Mouse (Mus musculus): ENCODE results near the gene Mut.
A peak's percentile ranks its signal among the peaks of the same experiment; 100 is the strongest.

The Mut gene

DNA sequence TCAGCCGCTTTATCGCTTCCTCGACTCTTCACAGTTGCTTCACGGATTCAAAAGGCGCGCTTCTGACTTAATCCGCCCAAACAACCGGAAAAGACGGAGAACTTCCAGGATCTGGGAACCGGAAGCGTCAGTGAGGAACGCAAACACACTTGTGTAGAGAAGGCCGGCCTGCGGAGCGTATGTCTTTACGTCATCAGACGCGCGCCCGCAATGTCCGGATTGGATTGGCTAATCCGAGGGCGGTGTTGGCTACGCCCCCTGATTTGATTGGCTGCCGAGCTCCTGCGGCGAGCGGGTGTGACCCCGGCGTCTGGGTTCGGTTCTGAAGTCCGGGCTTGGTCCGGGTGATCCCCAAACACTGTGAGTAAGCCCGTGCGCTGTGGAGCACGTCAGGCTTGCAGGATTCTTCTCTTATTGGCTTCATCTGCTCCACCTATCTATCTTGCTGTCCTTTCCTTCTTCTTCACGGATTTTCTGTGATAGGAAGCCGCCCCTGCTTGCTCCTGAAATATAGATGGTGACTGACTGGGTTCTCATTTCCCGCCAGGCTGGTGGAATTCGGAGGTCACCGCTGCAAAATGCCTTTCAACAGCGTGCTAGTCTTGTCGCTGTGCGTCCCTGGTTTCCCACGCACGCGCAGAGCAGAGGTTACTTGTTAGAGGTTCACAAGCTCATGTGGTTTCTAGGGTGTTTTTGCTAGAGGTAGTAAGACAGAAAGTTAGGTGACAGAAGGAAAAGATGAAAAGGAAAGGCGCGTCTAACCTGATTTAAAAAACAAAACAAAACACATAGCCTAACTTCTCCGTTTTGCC lies at the start of gene Mut, which contains the start of gene Cenpq:
Gene Mut, plus strand, starts transcription at position 266 of the 812 bp plus-strand sequence.
Gene Cenpq, minus strand, starts transcription at position 628 of the 812 bp plus-strand sequence.
- DNase-seq (ENCODE audit: low spot score in 2 of 2): peak; percentile 99 to 100

GRCm38 (mm10) chr17:40885155-40885554 lies 49.3 kb upstream of the Mut start:
- no peak for DNase-seq (ENCODE audit: low spot score in 2 of 2)

DNA sequence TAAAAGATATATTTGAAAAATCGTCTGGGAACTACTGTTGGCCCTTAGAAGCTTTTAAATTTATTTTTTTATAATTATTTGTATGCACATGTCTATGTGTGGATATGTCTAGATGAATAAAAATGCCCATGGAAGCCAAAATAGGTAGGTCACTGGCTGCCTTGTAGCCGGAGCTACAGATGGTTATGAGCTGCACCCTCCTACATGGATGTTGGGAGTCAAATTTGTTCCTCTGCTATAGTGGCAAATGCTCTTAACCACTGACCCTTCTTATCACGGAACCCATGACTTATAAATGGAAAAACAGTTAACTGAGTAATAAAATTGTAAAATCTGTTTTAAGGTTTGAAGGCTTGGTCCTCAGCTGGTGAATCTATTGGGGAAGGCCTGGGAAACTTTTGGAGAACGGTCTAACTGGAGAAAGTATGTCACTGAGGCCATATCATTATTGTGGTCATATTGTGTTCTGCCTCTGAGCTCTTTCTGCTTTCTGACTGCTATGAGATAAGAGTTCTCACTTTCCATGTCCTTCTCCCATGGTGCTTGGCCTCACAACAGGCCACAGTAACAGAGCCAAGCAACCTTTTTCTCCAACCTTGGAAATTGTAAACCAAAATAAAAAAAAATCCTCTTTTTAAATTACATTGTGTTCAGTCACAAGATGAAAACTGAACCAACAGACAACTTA lies 46.5 kb upstream of the Mut start:
- no peak for DNase-seq (ENCODE audit: low spot score in 2 of 2)

DNA sequence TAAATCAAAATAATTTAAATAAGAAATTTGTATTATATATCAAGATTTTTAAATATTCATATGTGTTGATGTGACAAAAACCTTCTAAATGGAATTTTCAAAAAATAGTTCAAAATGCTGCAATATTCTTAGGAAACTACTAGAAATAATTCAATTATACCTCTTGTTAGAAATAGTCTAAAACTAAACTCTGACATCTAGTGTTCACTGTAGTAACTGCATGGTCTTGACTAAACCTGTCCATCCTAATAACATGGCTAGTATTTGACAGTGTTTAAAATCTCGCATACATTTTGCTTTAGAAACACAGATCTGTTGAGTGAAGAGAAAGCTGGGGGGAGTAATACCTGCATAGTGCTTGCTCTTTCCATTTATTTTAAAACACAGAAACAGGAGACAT lies 37.6 kb upstream of the Mut start:
- DNase-seq (ENCODE audit: low spot score in 2 of 2): no peak

DNA sequence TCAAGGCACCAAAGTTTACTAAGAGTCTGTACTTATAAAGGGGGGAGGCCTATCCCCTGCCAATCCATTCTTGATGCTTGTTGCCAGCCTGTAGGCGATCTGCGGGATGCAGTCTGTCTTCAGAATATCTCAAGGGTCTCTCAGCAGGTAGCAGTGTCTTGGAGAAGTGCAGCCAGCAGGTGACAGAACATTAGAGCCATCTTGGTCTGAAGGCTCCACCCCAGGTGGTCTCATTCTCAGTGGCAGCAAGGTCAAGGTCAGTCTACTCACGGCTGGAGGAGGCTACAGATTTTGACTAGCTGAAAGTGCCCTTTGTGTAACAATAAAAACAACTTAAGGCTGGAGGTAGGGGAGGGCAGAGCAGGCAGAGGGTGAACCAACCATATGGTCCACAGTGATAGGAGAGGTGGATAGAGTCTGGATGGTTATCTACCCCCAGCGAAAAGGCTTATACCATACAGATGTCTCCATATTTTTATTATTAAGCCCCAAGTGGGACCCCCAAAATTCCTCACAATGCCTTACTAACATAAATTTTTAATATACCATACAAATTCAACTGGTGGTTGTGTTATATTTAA lies 34.6 kb upstream of the Mut start:
- no peak for DNase-seq (ENCODE audit: low spot score in 2 of 2)

DNA sequence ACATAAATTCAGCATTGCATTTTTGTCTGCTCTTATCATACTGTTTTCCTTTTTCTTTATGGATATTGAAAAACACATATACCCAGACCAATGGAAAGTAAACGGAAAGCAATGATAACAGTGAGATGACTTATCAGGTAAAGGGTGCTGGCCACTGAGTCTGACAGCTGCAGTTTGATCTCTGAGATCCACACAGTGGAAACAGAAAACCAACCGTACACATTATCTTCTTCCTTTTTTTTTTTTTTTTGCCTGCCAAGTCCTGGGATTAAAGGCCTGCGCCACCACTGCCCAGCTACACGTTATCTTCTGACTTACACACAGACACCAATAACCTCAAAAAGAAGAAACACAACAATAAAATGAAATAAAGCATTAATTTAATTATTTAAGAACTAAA lies 31.1 kb upstream of the Mut start:
- no peak for DNase-seq (ENCODE audit: low spot score in 2 of 2)

DNA sequence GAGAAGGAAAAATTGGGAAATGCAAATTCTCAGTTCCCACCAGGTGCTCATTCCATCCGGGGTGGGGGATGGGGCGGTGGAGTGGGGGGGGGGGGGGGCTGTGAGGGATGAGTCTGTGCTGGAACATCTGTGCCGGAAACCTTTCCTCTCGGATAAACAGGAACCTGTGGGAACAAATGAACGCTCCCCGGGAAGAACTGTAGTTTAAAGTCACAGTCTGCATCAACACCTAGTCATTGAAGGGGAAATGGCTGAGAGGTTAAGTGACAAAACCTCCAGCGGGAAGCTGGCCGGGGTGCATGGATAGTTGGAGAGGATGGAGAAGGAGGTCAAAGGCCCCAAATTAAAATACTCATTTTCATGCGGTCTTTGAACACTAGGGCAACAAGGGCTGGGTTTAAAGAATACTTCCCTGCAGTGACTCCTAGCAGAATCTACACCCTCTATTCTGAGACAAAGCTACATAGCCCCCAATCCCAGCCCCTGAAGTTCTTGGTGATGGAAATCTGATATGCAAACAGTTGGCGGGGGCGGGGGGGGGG lies 30.4 kb upstream of the Mut start:
- no peak for DNase-seq (ENCODE audit: low spot score in 2 of 2)

DNA sequence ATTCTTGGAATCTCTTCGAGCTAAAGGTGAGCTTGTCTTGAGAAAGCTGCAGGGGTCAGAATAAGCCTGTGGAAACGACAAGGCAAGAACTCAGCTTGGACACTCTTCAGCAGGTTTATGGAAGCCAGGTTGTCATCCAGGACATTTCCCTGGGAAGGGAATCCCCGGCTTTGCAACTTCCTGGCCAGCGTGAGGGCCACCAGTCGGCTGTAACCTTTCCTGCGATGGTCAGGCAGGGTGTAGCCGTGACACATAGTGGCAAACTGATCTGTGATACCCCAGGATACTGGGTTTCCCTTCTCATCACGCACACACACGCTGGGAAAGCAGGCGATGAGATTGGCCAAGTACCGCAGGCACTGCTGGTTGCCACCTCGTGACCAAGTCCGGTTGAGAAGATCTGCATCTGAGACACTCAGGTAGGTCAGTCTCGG lies 29.7 kb upstream of the Mut start:
- no peak for DNase-seq (ENCODE audit: low spot score in 2 of 2)

DNA sequence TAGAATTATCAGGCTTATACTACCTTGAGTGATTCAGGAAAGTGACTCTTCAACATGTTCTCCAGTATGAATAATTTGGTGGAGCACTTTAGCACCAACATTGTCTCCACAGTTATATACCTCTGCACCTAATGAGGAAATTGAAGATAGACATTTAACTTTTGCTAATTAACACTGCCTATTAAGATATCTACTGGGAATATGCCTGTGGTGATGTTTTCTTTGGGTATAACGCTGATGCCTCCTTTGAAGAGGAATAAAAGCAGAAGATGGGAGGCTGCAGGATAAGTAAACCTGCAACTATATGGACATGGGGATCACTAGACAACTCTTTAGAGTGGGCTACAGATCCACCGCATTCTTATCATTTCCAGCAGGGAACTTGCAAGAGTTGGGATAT lies 20.2 kb upstream of the Mut start, which contains the start of gene Glyatl3:
Gene Glyatl3, minus strand, starts transcription at position 101 of the 400 bp plus-strand sequence.
- no peak for DNase-seq (ENCODE audit: low spot score in 2 of 2)

DNA sequence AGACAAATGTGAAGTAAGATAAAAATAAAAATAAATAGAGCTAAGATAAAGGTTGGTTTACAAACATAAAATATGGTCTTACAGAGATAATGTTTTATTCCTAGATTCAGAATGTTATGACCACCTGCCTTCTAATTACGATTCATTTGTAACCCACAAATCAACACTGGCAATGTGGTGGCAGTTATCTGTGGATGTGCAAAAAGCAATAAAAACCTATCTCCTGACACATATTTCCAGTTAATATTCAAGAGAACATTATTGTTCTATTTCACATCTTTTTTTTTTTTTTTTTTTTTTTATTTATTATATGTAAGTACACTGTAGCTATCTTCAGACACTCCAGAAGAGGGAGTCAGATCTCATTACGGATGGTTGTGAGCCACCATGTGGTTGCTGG lies 19.0 kb upstream of the Mut start:
- no peak for DNase-seq (ENCODE audit: low spot score in 2 of 2)

- DNase-seq (ENCODE audit: low spot score in 2 of 2): no peak
These were observed 500 bp upstream of the Mut start for GRCm38 (mm10) chr17:40933985-40934384.

DNA sequence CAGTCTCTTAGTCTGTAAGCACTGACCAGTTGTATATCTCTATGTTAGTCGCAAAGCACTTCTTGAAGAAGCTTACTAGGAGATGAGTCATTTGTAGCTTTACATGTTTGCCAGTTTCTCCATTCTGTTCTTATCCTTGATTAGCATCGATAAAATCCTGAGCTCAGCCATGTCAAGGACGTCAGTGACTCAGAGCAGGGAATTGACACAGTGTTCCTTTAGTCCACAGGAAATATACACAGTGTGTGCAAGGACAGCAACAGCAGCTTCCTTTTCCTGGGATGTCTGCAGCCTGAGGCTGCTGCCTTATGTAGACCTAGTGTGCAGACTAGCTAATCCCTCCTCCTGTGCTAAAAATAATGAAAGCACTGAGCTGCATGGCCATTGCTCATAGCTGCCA lies 14.0 kb downstream of the Mut start:
- DNase-seq (ENCODE audit: low spot score in 2 of 2): no peak

GRCm38 (mm10) chr17:40977914-40978313 lies 43.4 kb downstream of the Mut start:
- no peak for DNase-seq (ENCODE audit: low spot score in 2 of 2)

- no peak for DNase-seq (ENCODE audit: low spot score in 2 of 2)
These were observed 57.6 kb downstream of the Mut start for GRCm38 (mm10) chr17:40992102-40992501.

All from frontal cortex, postnatal 36 days (tissue).